Mouse (Mus musculus): Measurements from ENCODE around the gene Ism1. TPM values are rescaled to one million over a fixed set of nuclear protein-coding genes. Genes with fewer than 3 reads are reported as not detected.

Ism1 gene
- 1 to 10 TPM; 4.9 to 6.0 TPM for total RNA-seq (2021)

DNA sequence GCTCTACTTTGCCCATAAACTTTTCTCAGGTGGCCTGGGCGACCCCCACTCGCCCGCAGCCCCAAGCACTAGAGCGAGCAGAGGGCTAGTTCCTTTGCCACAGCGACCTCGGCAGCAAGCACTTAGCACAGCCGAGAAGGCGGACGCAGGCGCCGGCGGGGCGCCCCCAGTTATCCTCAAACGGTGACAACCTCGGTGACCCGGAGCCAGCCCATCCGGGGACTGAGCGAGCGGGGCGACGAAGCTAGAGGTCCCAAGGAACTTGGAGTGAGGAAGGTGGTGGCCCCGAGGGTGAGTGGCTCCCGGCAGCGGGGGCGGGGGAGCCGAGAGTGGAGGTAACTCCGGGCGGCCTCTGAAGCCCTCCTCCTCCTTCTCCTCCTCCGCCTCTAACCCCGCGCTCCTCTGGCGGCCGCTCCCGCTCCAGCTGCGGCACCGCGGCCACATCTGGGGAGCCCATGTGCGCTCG lies at the start of gene Ism1:
Gene Ism1 (plus strand): TSS at position 370 of the 466 bp plus-strand sequence.
- peak; percentile 30 for DNase-seq

DNA sequence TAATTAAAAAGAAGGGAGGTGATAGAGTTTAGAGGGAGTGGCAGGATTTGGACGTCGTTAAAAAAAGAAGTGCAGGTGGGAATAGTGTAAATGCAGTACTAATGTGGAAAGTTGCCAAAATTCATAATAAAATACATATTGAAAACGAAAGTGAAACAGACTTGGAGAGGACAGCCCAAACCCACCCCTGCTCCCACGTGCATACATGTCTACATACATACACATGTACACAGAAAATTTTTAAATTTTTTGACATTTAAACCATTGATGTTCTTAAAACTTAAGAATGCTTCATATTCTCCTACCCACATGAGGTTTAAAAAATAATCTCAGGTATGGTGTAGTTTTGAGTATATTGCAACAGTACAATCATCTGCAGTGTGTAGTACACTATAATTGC lies 49.2 kb upstream of the Ism1 start:
- DNase-seq: no peak

DNA sequence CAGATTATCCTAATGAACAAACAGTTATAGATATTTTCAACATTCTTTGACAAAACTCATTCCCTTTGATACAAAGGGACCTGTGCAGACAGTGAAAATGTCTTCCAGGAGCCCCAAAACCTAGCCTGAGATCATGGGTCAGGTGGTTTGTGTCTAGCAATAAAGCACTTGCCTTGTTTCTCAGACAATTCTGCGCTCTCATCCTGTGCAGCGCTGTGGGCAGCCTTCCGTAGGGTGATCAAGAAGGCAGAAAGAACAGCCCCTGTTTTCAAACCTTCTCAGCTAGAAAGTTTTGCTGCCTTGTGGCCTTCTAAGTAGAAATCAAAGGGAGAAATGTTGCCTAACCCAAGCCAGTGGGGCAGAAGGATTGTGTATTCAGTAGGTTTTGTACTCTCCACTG lies 48.3 kb upstream of the Ism1 start:
- DNase-seq: no peak

DNA sequence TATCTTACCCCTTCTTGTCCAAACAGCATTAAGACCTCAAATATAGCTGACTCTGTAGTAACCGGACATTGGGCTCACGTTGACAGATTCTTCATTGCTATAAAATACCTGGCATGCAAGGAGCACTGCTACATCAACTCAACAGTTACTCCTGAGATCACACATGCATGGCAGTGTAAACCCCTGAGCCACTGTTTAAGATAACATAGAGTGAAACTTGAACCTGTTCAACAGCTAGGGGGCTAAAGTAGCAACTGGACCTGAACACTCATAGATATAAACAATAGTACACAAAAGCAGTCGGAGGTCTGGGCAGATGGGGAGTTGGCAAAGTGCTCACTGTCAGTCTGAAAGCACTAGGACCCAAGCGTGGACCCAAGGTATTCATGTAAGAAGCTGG lies 43.5 kb upstream of the Ism1 start:
- DNase-seq: no peak

DNA sequence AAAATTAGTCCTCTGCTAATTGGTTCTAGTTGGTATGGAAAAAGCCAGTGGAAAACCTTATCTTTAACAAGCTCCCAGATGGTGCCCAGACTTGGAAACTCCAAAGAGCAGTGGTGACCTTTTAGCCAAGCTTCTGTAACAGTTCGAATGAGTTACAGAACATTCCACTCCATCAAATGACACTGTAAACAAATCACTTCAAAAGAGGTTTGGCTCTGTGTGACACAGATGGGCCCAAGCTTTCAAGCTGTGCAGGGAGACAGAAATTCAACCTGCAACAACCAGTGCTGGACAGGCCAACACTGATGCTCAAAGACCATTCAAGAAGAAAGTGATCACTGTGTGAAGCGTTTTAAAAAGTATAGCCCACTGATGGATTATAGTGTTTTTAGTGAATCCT lies 40.1 kb upstream of the Ism1 start:
- DNase-seq: no peak

DNA sequence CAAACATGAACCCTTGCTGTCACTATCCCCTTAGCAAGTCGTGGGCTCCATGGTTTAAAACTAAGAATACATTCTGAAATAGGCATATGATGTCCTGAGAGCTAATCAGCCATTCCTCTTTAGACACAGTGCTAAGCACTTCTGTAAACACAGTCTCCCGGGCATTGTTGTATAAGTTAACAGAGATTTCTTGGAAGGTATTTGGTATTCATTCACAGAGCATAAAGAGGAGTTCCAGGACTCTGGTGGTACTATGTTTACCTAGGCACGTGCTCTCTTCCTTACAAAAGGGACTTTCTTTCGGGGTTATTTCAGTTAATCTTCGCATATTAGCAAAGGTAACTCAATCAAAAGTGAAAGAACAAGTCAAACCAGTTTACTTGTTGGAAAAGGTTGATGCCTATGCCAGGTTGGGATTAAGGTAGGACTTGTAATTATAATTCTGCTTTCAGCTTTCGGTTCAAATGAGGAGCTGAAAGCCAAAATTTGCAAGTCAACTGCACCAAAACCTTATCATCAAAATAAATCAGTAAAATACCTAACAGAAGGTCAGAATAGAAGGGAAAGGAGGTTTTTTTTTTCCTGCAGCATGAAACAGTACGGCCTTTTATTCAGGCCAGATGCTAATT lies 36.1 kb upstream of the Ism1 start:
- no peak for DNase-seq

DNA sequence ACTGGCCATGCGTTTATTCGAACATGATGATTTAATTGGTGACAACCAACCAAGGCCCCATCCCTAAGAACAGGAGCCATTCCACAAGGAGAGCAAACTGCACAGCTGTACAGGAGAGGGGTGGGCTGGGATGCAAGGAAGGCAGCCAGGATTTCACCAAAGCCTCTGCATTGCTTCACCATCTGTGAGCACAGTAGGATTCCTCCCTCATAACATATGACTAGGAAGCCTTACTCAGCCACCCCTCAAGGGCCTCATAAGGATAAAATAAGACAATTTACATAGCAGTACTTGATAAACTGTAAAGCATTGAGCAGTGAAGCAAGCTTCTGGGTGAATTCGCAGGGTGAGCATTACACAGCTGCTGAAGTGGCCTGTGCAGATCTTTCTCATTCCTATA lies 28.5 kb upstream of the Ism1 start:
- peak; percentile 26 to 27 for DNase-seq

DNA sequence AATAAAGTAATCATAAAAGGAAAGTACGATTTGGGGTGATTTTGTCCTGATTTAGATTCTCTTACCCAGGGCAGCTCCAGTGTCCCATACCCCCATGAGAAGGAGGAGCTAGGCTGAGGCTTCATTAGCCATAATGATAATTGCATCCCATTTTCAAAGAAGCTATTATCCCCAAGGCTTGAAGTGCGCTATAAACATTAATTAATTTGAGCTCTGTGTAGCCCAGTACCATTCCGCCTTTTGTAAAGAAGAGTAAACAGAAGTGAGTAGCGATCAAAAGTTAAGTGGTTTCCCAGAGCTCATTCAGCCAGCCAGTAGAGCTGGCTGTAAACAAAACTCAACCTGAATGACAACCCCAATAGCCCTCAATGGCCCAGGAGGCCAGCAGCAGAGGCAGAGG lies 21.2 kb upstream of the Ism1 start:
- no peak for DNase-seq

DNA sequence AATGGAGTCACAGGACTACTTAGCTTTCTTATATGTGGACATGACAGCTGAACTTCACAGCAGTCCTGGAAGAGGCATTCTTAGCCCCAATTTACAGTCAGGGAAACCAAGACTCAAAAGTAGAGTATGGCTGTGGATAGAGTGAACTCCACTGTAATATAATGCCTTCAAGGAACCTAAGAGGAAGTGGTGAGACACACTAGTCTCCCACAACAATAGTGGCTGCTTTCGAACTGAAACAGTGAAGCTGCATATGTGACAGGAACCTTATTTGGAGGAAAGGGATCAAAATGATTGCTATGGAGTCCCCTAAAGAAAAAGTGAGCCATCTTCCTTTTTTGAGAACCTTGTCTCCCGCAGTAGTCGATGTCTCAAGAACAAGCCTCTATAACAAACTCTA lies 6.1 kb upstream of the Ism1 start:
- no peak for DNase-seq

DNA sequence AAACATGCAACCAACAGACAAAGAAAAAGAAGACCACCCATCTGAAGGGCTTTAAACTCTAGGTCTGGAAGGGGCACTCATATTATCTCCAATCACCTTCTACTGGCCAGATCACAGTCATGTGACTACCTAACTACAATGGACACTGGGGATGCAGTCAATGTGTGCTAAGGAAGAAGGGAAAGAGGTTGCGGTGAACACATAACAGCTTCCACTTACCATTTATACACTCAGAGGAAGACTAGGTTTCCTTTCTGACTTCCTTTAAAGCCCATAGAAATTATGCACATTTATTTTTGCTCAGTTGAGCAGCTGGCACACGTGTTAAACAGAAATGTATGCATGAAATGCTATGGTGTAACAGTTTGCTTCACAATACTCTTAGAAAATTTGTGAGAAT lies 5.6 kb upstream of the Ism1 start:
- DNase-seq: no peak

DNA sequence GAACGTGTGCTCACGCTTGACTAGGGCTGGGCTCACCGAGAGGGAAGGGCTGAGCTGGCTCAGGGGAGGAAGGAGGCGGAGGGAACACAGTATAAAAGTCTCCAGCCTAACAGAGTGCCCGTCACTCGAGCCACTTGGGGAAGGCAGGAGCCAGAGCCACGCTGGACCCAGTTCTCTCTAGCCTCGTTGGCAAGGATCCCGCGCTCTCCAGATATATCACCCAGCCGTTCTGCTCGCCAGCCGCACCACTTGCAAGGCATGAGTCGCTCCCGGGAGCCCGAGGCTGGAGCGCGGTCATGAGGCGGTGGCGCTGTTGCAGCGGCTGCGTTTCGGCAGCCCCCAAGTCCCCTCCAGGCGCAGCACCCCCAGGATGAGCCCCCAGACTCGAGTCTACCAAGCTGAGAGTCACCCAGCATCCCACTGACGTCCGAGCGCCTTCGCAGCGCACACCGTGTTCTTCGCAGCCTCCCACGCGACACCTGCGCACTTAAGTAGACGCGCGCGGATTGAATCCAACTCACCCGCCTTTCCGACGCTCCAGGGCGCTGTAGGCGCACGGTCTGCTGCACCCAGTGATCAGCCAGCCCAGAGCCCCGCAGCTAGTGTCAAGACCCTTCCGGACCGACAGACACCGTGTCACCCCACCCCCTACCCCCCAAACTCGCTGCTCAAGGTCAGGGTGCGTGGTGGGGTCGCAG lies 764 bp upstream of the Ism1 start:
- peak; percentile 76 to 79 for DNase-seq

DNA sequence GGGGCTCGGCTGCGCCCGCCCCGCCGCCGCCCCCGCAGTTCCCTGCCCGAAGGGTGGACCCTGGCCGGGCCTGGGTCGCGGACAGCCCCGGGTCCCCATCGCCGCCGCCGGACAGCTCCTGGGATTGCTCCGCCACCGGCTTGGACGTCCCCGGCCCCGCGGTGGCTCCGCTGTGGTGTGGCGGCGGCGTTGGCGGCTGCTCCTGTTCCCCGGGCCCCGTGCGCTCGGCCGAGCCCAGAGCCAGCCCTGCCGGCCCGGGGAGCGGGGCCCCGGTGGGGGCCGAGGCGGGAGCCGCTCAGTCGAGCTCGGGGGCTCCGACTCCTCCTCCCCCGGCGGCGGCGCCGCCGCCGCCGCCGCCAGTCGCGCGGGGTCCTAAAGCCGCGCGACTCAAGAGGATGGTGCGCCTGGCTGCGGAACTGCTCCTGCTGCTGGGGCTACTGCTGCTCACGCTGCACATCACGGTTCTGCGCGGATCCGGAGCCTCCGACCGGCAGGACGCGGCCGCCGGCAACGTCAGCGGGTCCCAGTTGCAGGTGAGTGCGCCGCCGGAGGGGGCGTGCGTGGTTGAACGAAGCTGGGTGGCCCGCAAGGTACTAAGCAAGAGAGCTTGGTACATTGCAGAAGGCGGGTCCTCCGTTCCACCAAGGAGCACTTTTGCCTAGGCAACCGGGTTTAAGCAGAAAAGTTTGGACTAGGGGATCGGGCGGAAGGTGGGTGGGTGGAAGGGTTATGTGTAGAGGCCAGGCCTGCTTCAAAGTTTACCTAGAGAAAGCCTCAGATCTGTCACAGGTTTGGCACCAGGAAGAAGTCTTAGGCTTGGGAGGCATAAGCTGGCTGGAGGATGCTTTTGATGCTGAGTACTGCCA lies 530 bp downstream of the Ism1 start:
- DNase-seq: peak; percentile 53 to 59

DNA sequence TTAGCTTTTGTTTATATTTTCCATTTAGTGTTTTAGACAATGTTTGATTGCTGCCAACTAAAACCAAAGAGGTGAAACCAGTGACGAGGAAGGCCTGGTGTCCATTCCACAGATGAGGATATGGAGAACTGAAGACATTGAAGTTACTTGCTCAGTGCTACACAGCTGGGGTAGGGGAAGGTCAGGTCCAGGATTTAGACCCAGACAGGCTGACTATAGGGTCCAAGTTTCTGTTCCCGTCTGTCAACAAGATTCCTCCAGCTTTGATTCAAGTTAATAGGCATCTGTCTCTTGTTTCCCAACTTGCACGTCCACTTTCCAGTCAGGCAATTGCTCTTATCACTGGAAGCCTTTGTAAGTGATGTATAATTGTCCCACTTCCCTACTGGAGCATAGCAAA lies 4.6 kb downstream of the Ism1 start:
- no peak for DNase-seq

DNA sequence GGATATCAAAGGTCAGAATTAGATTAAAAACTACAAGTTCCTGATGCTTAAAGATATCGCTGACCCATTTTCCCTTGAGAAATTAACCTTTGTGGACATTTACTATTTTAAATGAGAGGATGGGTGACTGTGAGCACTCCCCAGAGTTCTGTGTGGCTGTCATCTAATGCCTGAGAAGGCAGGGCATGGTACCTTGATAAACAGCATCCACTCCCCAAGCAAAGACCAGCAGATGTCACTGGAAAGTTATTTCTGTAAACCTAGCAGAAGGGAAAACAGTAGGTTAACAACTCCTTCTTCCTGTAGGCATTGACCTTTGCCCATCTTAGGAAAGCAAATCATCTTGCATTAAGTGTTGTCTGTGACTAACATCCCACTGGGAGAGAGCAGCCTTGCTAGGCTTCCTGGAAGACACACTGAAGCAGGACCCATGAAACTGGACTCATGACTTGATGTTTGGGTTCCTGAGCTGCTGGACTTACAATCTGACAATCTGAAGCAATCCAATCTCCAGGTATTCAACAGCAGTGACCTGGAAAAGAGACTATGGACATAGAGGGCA lies 11.5 kb downstream of the Ism1 start:
- no peak for DNase-seq

DNA sequence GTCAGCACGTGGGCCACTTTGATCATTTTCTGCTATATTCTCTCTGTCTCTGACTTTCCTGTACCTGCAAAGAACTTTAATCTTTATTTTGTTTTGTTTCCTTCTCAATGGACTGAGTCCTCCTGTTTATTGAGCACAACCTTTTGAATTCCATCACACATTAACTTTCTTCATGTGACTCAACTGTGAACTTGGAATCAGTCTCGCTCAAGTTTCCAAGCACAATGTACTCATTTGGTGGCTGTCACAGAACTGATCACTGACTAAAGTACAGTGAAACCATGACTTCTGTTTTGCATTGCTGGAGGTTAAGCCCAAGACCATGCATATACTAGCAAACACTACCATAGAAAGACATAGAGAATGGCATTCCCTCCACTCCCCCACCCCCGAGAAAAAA lies 15.5 kb downstream of the Ism1 start:
- no peak for DNase-seq

DNA sequence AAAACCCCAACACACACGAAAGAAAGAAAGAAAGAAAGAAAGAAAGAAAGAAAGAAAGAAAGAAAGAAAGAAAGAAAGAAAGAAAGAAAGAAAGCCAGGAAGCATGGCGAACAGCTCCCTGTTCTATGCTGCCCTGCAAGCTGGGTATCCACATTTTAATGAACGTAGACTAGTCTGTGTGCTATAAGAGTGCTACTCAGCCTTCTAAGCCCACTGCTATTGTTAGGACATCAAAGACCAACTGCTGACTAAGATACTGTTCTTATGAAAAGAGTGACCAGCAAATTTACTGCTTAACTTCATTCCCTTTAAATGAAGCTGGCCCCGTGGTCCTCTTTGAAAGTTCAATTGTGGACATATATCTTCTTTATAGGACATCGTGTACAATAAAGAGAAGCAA lies 16.7 kb downstream of the Ism1 start:
- DNase-seq: no peak

DNA sequence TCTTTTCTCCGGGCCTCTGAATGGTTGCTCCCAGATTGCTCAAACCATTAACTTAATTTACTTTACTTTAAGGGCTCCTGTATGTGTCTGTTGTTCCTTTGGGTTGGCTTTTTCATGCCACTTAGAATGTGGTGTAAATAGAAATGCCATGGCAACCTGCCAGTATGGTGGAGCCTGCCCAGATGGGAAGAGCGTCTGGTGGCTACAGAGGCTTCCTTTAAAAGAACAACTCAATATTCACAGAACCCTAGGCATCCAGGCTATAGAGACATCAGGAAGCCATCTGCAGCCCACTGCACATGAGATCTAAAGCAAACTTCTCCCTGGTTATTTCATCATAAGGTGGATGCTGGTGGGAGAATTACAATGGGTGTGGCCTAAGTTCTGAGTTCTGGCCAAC lies 18.6 kb downstream of the Ism1 start:
- DNase-seq: peak; percentile 16 to 21

DNA sequence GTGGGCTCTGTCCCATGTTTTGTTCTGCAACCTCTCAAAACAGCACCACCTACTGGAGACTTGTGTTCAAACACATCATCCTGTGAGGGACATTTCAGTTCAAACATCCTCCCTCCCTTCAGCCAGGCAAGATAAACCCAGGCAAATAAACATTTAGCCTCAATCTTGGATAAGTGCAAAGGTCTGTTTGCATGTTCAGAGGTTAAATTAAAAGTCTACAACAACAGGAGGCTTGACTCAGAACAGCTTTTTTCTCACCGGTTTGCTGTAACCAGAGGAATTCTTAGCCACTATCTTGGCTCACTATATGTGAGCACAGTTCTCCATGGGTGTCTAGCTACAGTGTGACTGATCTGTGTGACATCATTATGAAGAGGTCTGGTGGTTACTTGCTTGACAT lies 22.6 kb downstream of the Ism1 start:
- DNase-seq: no peak

DNA sequence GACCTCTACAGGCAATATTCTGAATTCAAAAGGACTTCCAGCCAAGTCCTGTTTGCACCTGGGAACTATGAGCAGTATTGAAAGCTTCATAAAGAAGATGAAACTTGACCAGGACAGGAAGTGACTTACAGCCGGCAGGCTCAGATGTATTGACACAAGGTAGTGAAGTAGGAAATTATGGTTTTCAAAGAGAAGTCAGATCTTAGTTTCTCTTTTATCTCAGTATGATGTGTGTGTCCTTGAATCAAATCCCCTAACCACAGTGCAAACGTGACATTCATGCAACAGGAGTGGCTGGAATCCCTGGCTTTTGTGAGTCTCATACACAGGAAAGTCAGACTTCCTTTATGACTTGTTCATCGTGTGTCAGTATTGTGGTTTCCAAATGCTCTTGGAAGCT lies 27.0 kb downstream of the Ism1 start:
- DNase-seq: no peak

DNA sequence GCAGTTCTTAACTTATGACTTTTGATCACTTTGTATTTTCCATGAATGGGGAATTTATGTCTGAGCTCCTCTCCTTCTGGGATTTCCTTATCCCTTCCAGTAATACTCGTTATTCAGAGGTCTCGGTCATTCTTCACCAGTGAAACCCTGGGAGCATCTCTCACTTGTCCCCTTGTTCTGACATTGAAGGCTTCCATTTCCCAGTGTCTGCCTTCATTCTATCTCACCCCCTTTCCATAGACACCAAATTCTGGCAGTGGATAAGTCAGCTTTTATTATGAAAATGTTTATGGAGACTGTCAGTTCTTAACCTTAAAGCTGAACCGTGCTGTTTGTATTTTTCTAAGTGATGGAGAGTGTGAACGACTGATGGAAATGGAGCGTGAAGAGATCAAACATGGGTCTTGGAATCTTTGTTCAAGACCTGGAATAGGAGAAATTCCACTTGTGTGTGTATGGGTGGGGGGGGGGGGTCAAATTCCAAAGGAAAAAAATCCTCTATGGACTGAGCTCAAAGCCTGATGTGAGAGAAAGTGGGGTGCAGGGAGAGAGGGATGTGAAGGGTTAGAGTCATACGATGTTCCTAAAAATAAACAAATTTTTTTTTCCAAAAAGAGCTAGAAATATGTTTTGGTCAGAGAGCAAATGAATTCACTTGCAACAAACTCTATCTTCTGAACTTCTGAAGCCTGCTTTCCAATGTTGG lies 30.4 kb downstream of the Ism1 start:
- no peak for DNase-seq

DNA sequence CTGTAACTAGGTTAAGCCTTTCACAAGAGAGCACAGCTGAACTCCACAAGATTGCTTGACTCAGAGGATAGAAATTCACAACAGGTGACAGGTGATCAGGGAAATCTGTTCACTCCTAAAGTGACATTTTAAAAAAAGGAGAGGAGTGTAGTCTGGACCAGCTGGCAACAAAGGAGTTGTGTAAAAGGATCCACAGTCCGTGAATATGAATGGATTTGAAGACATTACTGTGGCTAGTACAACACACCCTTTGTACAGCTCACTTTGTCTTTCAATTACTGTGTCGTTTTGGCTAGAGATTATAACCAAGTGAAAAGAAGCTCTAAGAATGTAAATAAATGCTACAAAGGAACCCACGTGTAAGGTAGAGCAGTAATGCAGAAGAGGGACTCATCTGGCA lies 33.7 kb downstream of the Ism1 start:
- no peak for DNase-seq

DNA sequence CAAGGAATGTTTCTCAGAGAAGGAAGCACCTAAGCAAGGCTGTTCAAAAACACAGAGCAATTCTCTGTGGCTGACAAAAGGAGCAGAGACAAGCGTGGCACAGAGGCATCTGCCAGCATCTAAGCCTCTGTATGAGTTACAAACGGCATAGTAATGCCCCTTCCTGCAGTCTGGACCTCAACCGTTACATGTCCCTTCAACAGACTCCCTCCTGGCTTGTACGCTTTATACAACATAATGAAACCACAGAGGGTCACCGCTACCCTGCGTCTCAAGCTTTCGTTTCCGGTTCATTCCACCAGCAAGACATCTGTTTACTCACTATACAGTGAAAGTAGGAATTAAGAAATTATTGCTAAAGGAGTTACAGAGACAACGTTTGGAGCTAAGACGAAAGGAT lies 34.1 kb downstream of the Ism1 start:
- no peak for DNase-seq

DNA sequence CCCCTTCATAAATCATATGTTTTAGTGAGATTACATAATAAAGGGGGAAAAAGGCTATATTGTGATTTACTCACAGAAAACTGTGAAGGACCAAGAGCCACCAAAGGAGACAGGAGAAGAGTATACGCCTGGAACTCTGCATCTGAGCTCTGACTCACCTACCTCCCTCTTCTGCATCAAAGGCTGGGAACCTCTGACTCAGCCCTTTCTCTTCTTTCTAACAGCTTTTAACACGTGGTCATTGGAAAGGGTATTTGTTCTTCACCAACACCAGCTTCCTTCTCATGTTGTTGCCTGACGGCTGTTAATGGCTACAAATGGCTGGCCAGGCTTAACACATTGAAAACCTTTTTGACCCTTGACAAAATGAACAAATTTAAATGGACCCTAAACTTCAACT lies 36.2 kb downstream of the Ism1 start:
- DNase-seq: no peak

Data from layer of hippocampus, postnatal 36 days (tissue).